Mouse (Mus musculus) heart, embryonic 16.5 days (tissue): ENCODE data around the gene Pla2g7. TPM values are rescaled to one million over a fixed set of nuclear protein-coding genes. Genes with fewer than 3 reads are reported as not detected.

Experiments used
- ATAC-seq: fragments of 200-750 bp; cut with Nextera tagmentation; replicated peaks from 2 replicates; pipeline ENCODE4 v1.8.0; 2017; ENCODE audit warnings: moderate number of reproducible peaks; ENCODE audit not compliant: insufficient read depth, low FRiP score; ENCODE audit errors: extremely low read depth
- H3K27ac ChIP-seq: fragments of 300-500 bp; sonication (generic); 2 replicates; pipeline ENCODE4 v1.5.1; 2014; ENCODE audit warnings: mild to moderate bottlenecking, low read length, control low read depth, moderate library complexity
- H3K27me3 ChIP-seq: fragments of 300-500 bp; sonication (generic); 2 replicates; pipeline ENCODE4 v1.6.1; 2014; ENCODE audit warnings: low read length, mixed read lengths; ENCODE audit not compliant: control insufficient read depth, insufficient read depth
- H3K36me3 ChIP-seq: fragments of 300-500 bp; sonication (generic); 2 replicates; pipeline ENCODE4 v1.6.1; 2014; ENCODE audit not compliant: control insufficient read depth, insufficient read depth
- H3K4me1 ChIP-seq: fragments of 300-500 bp; sonication (generic); 2 replicates; pipeline ENCODE4 v1.6.1; 2014; ENCODE audit warnings: low read length, mixed read lengths; ENCODE audit not compliant: control insufficient read depth, insufficient read depth
- H3K4me2 ChIP-seq: fragments of 300-500 bp; sonication (generic); 2 replicates; pipeline ENCODE4 v1.6.1; 2014; ENCODE audit warnings: low read depth, mild to moderate bottlenecking, control low read depth, low read length
- H3K4me3 ChIP-seq: fragments of 300-500 bp; sonication (generic); 2 replicates; pipeline ENCODE4 v1.5.1; 2014; ENCODE audit warnings: mild to moderate bottlenecking, control low read depth, low read length
- H3K9ac ChIP-seq: fragments of 300-500 bp; sonication (generic); 2 replicates; pipeline ENCODE4 v1.6.1; 2014; ENCODE audit warnings: low read length, control low read depth
- H3K9me3 ChIP-seq: fragments of 300-500 bp; sonication (generic); replicated peaks from 2 replicates; pipeline ENCODE4 v1.6.1; 2016; ENCODE audit warnings: low read length; ENCODE audit not compliant: control insufficient read depth
- WGBS: fragments of 180-500 bp; shearing (Covaris S2); extraction: QIAGEN DNeasy Blood & Tissue Kit; methylation state at CpG from one replicate; pipeline ENCODE4 v1.1.7; 2014; 5-methylcytosine and 5-hydroxymethylcytosine counted together
- polyA plus RNA-seq: library from polyadenylated mRNA; unstranded; fragments of >200 nt; fragmentation: Nextera tagmentation; extraction: Ambion mirVana; gene quantifications from 2 replicates; pipeline ENCODE4 v1.2.1, GENCODE M21; 2015

The Pla2g7 gene
- polyA plus RNA-seq, 1 experiment from 2014 or later, result 17.4 TPM

DNA sequence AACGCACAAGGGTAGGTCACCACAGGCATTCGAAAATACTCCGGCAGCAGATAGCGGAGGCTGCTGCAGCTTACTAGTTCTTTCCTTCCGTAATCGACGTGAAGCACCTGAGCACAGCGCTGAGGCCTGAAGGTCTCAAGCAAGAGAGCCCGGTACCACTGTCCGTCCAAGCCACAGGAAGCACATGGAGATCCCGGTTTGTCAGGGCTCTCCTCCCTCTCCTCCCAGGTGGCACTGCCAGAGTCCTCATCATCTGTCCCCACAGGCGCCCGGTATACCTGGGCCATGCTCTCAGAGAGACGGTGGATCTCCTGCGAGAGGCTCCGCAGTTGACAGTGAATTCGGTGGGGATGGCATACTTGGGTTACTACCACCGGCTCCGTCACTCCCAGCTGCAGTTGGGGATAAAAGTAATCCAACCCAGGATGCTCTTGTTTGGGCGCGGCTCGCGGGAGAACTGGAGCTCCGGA, 61.2 kb downstream of the Pla2g7 start:
- WGBS, result 24% methylated on average over 24 of the region's 24 CpGs
- no peak overlapping the region for H3K9ac ChIP-seq

DNA sequence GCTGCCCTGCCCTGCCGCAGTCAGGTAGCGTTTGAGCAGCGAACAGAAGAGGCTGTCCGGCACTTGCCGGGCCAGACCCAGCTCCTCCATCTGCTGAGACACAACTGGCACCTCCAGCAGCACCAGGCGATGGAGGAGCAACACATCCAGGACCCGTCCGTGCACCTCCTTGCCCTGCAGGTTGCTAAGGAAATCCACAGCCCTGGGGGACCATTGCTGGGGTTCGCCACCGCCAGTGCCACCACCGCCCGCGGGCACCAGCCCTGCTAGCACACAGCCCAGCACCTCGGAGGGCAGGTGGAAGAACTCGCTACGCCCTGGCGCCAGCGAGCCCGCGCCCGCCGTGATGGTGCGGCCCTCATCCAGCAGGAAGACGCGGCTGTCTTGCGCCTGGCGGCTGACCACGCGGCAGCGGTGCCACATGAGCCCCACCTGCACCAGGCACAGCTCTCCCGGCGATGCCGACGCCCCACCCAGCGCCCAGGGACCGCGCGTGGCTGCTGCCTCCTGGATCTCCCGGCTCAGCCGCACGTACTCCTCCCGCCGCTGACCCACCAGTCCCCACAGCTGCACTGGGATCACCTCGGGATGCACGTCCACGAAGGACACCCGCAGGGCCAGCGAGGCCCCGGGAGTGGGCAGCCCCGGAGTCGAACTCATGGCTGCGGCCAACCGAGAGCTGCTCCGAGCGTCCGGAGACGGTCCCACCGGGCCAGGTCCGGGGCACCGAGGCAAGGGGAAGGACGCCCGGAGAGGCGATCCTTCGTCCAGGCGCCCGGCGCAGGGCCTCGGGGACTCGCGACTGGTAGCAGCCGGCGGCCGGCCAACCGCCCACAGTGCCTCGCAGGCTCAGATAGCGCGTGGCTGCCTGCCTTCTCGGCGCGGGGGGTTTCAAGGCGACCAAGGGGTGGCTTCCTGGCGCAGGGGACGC, 61.9 kb downstream of the Pla2g7 start, which contains the start of gene Tdrd6:
Gene Tdrd6, minus strand, starts transcription at position 804 of the 931 bp plus-strand sequence.
- H3K4me2 ChIP-seq, result peak within 1 kb of the TSS; percentile 71
- H3K36me3 ChIP-seq, result no peaks in the 10 kb centered on the region
- peaks cover 36% of the 10 kb centered on the region for H3K27me3 ChIP-seq
- ATAC-seq, result peak; percentile 32; the same call in 1 of the 2 replicates
- H3K4me3 ChIP-seq, result peak within 1 kb of the TSS; percentile 49
- 0 out of 2 replicates have a peak, but pooled peaks cover 3% of the 10 kb centered on the region for H3K9me3 ChIP-seq
- peaks cover 10% of the 10 kb centered on the region for H3K4me1 ChIP-seq
- peak within 1 kb of the TSS; percentile 38 for H3K9ac ChIP-seq
- WGBS, result 3% methylated on average over 80 of the region's 83 CpGs
- no peak within 1 kb of the TSS for H3K27ac ChIP-seq

More for the DNA sequence above, 61.2 kb downstream of the Pla2g7 start:
- 0 out of 2 replicates have a peak, but pooled peaks cover 3% of the 10 kb centered on the region for H3K9me3 ChIP-seq
- H3K27me3 ChIP-seq, result peaks cover 36% of the 10 kb centered on the region
- peaks cover 10% of the 10 kb centered on the region for H3K4me1 ChIP-seq
- ATAC-seq, result no peak
- H3K4me2 ChIP-seq, result peak overlapping the region; percentile 71
- H3K27ac ChIP-seq, result no peak overlapping the region
- H3K36me3 ChIP-seq, result no peaks in the 10 kb centered on the region
- peak overlapping the region; percentile 49 for H3K4me3 ChIP-seq

DNA sequence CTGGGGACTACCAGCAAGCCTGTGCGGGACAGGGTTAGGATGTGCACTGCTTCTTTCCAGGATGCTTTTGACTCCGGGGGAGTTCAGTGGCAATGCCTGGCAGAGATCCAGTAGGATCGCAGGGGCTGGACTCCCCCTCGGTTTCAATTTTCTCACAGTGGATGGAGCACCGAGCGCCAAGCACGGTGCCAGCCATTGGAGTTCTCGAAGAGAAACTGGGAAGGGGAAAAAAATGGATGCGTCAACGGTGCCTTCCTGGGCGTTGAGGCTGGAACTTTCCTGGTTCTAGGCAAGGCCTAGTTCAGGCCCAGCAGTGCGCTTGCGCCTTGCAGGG, 62.5 kb downstream of the Pla2g7 start:
- WGBS, result 47% methylated on average over 13 of the region's 13 CpGs
- Histone ChIP-seq H3K9me3 (0 out of 2 replicates have a peak, but pooled peaks cover 3% of the 10 kb centered on the region), H3K4me3 (peak overlapping the region; percentile 49), H3K27me3 (peaks cover 36% of the 10 kb centered on the region), H3K4me2 (peak overlapping the region; percentile 71), H3K27ac (no peak overlapping the region), H3K36me3 (no peaks in the 10 kb centered on the region), H3K4me1 (peaks cover 10% of the 10 kb centered on the region), H3K9ac (no peak overlapping the region)
- 0 out of 2 replicates have a peak, but pooled peaks have one; percentile 14 for ATAC-seq

DNA sequence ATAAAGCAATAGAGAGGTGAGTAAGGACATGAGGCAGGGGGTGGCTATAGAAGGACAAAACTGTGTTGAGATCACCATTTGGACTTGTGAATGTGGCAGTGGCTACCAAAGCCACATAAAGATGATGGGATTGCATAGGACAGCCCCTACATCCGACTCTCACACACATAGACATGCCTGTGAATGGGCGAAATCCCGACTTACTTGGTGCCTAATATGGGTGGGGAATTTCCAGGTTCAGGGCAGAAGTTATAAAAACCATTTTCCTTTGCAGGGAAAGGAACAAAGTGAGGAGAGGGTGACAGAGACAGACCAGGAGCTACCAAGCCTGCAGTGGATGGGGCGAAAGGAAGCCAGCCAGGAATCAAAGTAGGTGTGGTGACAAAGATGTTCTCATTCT, 69.2 kb downstream of the Pla2g7 start:
- Histone ChIP-seq H3K4me3 (no peak overlapping the region), H3K36me3 (no peaks in the 10 kb centered on the region), H3K4me2 (no peak overlapping the region), H3K9me3 (peaks cover 11% of the 10 kb centered on the region; the same call in 1 of the 2 replicates), H3K27ac (no peak overlapping the region), H3K27me3 (no peaks in the 10 kb centered on the region), H3K4me1 (no peaks in the 10 kb centered on the region), H3K9ac (no peak overlapping the region)
- WGBS, result 94% methylated on average over 4 of the region's 4 CpGs
- ATAC-seq, result no peak

DNA sequence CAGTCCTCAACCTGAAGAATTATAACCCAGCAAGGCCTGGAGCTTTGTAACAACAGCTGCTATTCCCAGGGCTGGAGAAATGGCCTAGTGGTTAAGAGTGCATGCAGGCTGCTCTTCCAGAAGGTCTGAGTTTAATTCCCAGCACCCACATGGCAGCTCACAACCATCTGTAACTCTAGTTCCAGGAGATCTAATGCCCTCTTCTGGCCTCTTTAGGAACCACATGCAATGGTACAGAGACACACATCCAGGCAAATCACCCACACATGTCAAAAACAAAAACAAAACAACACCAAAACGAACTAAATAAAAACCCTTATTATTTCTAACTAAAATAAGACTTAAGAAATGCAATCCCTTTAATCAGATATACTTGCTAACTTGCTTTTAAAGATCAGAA, 72.9 kb downstream of the Pla2g7 start:
- H3K4me2 ChIP-seq, result no peak overlapping the region
- no peak overlapping the region for H3K9ac ChIP-seq
- no peak for ATAC-seq
- H3K4me1 ChIP-seq, result peaks cover 17% of the 10 kb centered on the region
- H3K27ac ChIP-seq, result no peak overlapping the region
- WGBS, result 53% methylated on average over 1 of the region's 1 CpGs
- H3K36me3 ChIP-seq, result no peaks in the 10 kb centered on the region
- no peak overlapping the region for H3K4me3 ChIP-seq
- no peaks in the 10 kb centered on the region for H3K27me3 ChIP-seq
- H3K9me3 ChIP-seq, result peaks cover 11% of the 10 kb centered on the region; the same call in 1 of the 2 replicates

DNA sequence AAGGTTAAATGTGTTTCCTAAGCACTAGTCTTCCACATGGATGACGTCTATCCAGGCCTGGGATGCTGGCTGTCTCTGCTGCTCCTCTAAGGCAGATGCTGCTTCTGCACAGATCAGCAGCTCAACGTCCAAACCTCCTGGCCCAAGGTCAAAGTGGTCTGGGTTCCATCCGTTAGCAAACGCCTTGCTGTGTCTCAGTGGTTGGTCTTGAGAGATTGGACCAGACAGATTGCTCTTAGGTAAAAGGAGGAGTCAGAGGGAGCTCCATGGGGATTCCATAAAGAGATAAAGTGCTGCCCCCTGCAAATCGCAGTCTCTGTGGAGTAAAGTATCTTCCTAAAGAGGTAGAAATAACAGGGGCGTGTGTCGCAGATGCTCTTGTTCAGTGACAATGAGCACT, 75.3 kb downstream of the Pla2g7 start:
- Histone ChIP-seq H3K27me3 (no peaks in the 10 kb centered on the region), H3K4me1 (peaks cover 21% of the 10 kb centered on the region), H3K9me3 (0 out of 2 replicates have a peak, but pooled peaks cover 3% of the 10 kb centered on the region), H3K9ac (no peak overlapping the region), H3K4me2 (no peak overlapping the region), H3K36me3 (peaks cover 3% of the 10 kb centered on the region; the same call in 1 of the 2 replicates), H3K27ac (no peak overlapping the region), H3K4me3 (no peak overlapping the region)
- ATAC-seq, result no peak
- 69% methylated on average over 7 of the region's 7 CpGs for WGBS

- peak overlapping the region; percentile 43 for H3K4me2 ChIP-seq
- ATAC-seq, result peak; percentile 84
- WGBS, result 14% methylated on average over 7 of the region's 7 CpGs
- peaks cover 3% of the 10 kb centered on the region; the same call in 1 of the 2 replicates for H3K36me3 ChIP-seq
- H3K9ac ChIP-seq, result peak overlapping the region; percentile 46; the same call in 1 of the 2 replicates
- 0 out of 2 replicates have a peak, but pooled peaks cover 3% of the 10 kb centered on the region for H3K9me3 ChIP-seq
- no peaks in the 10 kb centered on the region for H3K27me3 ChIP-seq
- H3K4me3 ChIP-seq, result no peak overlapping the region
- H3K27ac ChIP-seq, result peak overlapping the region; percentile 70
- peaks cover 21% of the 10 kb centered on the region for H3K4me1 ChIP-seq
Measured at GRCm38 (mm10) chr17:43644375-43644774, 76.5 kb downstream of the Pla2g7 start.

DNA sequence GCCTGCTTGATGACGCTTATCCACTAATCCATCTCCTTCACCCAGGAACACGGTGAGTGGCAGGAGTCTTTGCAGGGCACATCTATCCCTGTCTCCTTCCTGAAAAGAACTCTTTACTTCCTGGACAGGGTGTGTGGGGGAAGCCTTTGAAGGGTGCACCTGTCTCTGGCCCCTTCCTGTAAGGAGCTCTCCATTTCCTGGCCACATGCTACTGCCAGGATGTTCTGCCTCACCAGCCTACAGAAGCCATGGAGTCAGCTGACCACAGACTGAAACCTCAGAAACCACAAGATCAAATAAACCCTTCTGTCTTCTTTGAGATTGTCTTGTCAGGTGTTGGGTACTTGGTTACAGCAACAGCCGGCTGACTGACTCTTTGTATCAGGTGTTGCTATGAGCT, 77.2 kb downstream of the Pla2g7 start:
- Histone ChIP-seq H3K27ac (peak overlapping the region; percentile 70; the same call in 1 of the 2 replicates), H3K27me3 (no peaks in the 10 kb centered on the region), H3K36me3 (peaks cover 3% of the 10 kb centered on the region; the same call in 1 of the 2 replicates), H3K4me3 (no peak overlapping the region), H3K4me1 (peaks cover 21% of the 10 kb centered on the region), H3K9ac (no peak overlapping the region), H3K4me2 (no peak overlapping the region), H3K9me3 (0 out of 2 replicates have a peak, but pooled peaks cover 3% of the 10 kb centered on the region)
- WGBS, result 87% methylated on average over 3 of the region's 3 CpGs
- no peak for ATAC-seq

DNA sequence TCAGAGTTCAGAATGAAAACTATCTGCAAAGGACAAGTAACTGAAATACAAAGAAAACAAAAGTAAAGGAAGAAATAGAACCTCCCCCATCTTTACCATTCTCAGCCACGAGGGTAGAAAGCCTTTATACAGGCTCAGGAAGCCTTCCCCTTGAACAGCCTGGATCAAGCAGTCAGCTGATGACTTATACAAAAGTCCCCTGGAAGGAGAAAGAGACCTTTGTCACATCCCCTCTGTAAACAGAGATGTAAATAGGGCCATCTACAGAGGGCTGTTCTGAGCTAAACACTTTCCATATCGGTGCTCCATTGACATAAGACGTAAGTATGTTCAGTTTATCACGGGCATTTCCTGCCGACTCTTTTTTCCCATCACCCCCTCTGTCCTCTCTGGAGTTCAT, 79.0 kb downstream of the Pla2g7 start:
- WGBS, result 48% methylated on average over 5 of the region's 5 CpGs
- no peaks in the 10 kb centered on the region for H3K27me3 ChIP-seq
- H3K36me3 ChIP-seq, result peaks cover 3% of the 10 kb centered on the region; the same call in 1 of the 2 replicates
- H3K4me2 ChIP-seq, result no peak overlapping the region
- ATAC-seq, result no peak
- H3K9ac ChIP-seq, result no peak overlapping the region
- peaks cover 21% of the 10 kb centered on the region for H3K4me1 ChIP-seq
- H3K9me3 ChIP-seq, result no peaks in the 10 kb centered on the region
- no peak overlapping the region for H3K4me3 ChIP-seq
- H3K27ac ChIP-seq, result no peak overlapping the region
